Mouse (Mus musculus): ENCODE measurements around the gene Slamf1. TPM values are rescaled to one million over a fixed set of nuclear protein-coding genes. Genes with fewer than 3 reads are reported as not detected.
A peak's percentile ranks its signal among the peaks of the same experiment; 100 is the strongest.

Gene Slamf1
- total and polyA plus RNA-seq, 3 experiments = 0.73 to 1.3 TPM; not detected in 1

DNA sequence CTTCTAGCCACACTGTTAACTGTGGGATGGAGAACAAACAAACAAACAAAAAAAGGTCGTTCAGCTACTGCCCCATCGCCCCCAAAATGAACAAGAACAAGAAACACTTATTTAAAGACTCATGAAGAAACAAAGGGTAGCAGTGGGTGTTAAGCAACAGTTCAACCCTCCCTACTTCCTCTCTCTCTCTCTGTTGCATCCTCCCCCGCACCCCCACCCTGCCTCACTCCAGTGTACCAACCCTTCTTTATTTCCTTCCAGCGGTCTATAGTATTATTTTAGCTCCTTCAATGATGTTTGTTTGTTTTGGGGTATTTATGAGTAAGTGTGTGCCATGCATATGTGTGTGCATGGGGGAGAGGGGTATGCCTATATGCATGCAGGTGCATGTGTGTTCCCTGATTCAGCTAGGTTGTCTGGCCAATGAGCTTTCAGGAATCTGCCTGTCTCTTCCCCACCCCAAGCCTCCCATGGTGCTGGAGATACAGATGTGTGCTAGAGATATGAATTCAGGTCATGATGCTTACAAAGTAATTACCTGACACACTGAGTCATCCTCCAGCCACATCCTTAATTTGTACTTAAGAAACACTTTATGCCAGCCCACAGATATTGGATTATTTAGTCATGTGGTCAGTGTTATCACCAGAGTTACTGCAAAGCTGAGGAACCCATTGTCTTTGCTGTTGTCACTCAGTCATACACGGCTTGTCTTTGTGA is 78.3 kb downstream of the Slamf1 start (continued):
- TF ChIP-seq GABPA (IDR thresholded peaks at IDR 0.05; ENCODE audit: low read depth, low read length) (no peak), CTCF (IDR thresholded peaks at IDR 0.05 in 2 of 3, conservative IDR thresholded peaks at IDR 0.05 in 1 of 3; ENCODE audit: control insufficient read depth in 1 of 3, insufficient read depth in 1 of 3, low read depth in 2 of 3, low read length in 3 of 3, poor library complexity in 1 of 3, severe bottlenecking in 1 of 3) (no peak), TAL1 (IDR thresholded peaks at IDR 0.05; ENCODE audit: low read length) (peak; percentile 93), MYB (IDR thresholded peaks at IDR 0.05; ENCODE audit: low read depth, low read length) (peak; percentile 39; the same call in 1 of the 2 replicates), NRF1 (IDR thresholded peaks at IDR 0.05; ENCODE audit: insufficient read depth, low read depth, low read length, poor library complexity, severe bottlenecking) (no peak), POLR2AphosphoS2 (IDR thresholded peaks at IDR 0.05; ENCODE audit: low read length) (no peak), CHD2 (IDR thresholded peaks at IDR 0.05; ENCODE audit: low read length) (no peak; the same call in 1 of the 2 replicates), NELFE (IDR thresholded peaks at IDR 0.05; ENCODE audit: low read depth, low read length) (no peak), UBTF (IDR thresholded peaks at IDR 0.05; ENCODE audit: borderline replicate concordance, insufficient read depth, low read depth, low read length) (no peak), ELF1 (IDR thresholded peaks at IDR 0.05; ENCODE audit: low read depth, low read length) (peak; percentile 42; the same call in 1 of the 2 replicates), POLR2AphosphoS5 (IDR thresholded peaks at IDR 0.05; ENCODE audit: borderline replicate concordance, low read depth, low read length) (no peak), CHD1 (IDR thresholded peaks at IDR 0.05; ENCODE audit: low read depth, low read length) (no peak), MXI1 (IDR thresholded peaks at IDR 0.05; ENCODE audit: low read depth, low read length) (no peak), MAFK (IDR thresholded peaks at IDR 0.05; ENCODE audit: borderline replicate concordance, low read depth, low read length) (peak; percentile 65; the same call in 1 of the 2 replicates), HCFC1 (IDR thresholded peaks at IDR 0.05; ENCODE audit: low read depth, low read length) (no peak), USF2 (IDR thresholded peaks at IDR 0.05; ENCODE audit: borderline replicate concordance in 1 of 2, insufficient read depth in 1 of 2, low read depth in 1 of 2, low read length in 2 of 2) (peak in 1 of 2 experiments; percentile 62; a peak in 2 of 4 replicates), ZKSCAN1 (IDR thresholded peaks at IDR 0.05; ENCODE audit: low read depth, low read length) (no peak), MYC (IDR thresholded peaks at IDR 0.05; ENCODE audit: low read depth, low read length) (peak; percentile 63; the same call in 1 of the 2 replicates), RAD21 (IDR thresholded peaks at IDR 0.05; ENCODE audit: low read depth, low read length) (no peak), MAX (IDR thresholded peaks at IDR 0.05; ENCODE audit: low read length) (0 out of 2 replicates have a peak, but pooled peaks have one; percentile 42), KAT2A (conservative IDR thresholded peaks at IDR 0.05; ENCODE audit: low read depth, low read length) (no peak)

GRCm38 (mm10) chr1:171848201-171848600 is 81.3 kb downstream of the Slamf1 start:
- Histone ChIP-seq H3K9ac (ENCODE audit: control insufficient read depth, low read depth, low read length, poor library complexity, severe bottlenecking) (peak overlapping the region; percentile 9; the same call in 1 of the 2 replicates), H3K4me3 (ENCODE audit: control insufficient read depth in 1 of 2, insufficient read depth in 1 of 2, low read depth in 2 of 2, low read length in 2 of 2) (no peak overlapping the region), H3K27ac (ENCODE audit: control insufficient read depth, low read depth, low read length) (peak overlapping the region; percentile 96), H3K27me3 (ENCODE audit: control insufficient read depth in 1 of 2, insufficient read depth in 2 of 2, low read length in 2 of 2) (no peaks in the 10 kb centered on the region), H3K4me1 (ENCODE audit: control insufficient read depth in 1 of 2, insufficient read depth in 2 of 2, low read length in 2 of 2) (peaks cover 41 to 46% of the 10 kb centered on the region in 2 experiments), H3K9me3 (replicated peaks; ENCODE audit: insufficient read depth, low read length) (no peaks in the 10 kb centered on the region), H3K36me3 (ENCODE audit: control insufficient read depth in 1 of 2, insufficient read depth in 2 of 2, low read length in 2 of 2) (peaks cover 0 to 60% of the 10 kb centered on the region in 2 experiments; a peak in 2 of 4 replicates), H3K79me2 (ENCODE audit: control insufficient read depth, insufficient read depth, low read length, poor library complexity) (0 out of 2 replicates have a peak, but pooled peaks cover 3% of the 10 kb centered on the region)
- DNase-seq (ENCODE audit: low read depth, low spot score) = peak; percentile 78
- TF ChIP-seq USF1 (IDR thresholded peaks at IDR 0.05; ENCODE audit: low read depth, low read length) (no peak), KAT2A (conservative IDR thresholded peaks at IDR 0.05; ENCODE audit: low read depth, low read length) (no peak), ZMIZ1 (IDR thresholded peaks at IDR 0.05; ENCODE audit: low read depth, low read length) (peak; percentile 69; the same call in 1 of the 2 replicates), ELF1 (IDR thresholded peaks at IDR 0.05; ENCODE audit: low read depth, low read length) (peak; percentile 42; the same call in 1 of the 2 replicates), E2F4 (IDR thresholded peaks at IDR 0.05; ENCODE audit: borderline replicate concordance, low read depth, low read length) (no peak), POLR2A (IDR thresholded peaks at IDR 0.05; ENCODE audit: control insufficient read depth in 1 of 2, insufficient read depth in 1 of 2, low read depth in 1 of 2, low read length in 2 of 2, poor library complexity in 1 of 2) (no peak), CHD1 (IDR thresholded peaks at IDR 0.05; ENCODE audit: low read depth, low read length) (no peak), JUND (IDR thresholded peaks at IDR 0.05; ENCODE audit: low read depth, low read length) (0 out of 2 replicates have a peak, but pooled peaks have one; percentile 57), ZC3H11A (IDR thresholded peaks at IDR 0.05; ENCODE audit: low read depth, low read length) (no peak), UBTF (IDR thresholded peaks at IDR 0.05; ENCODE audit: borderline replicate concordance, insufficient read depth, low read depth, low read length) (no peak), TAL1 (IDR thresholded peaks at IDR 0.05; ENCODE audit: low read length) (peak; percentile 96), EP300 (IDR thresholded peaks at IDR 0.05; ENCODE audit: low read depth in 1 of 2, low read length in 2 of 2) (peak; percentile 99), MAX (IDR thresholded peaks at IDR 0.05; ENCODE audit: low read length) (no peak), NELFE (IDR thresholded peaks at IDR 0.05; ENCODE audit: low read depth, low read length) (no peak), TBP (IDR thresholded peaks at IDR 0.05; ENCODE audit: low read depth, low read length) (no peak), MEF2A (IDR thresholded peaks at IDR 0.05; ENCODE audit: extremely low read depth, insufficient replicate concordance, low read depth, low read length, poor library complexity, severe bottlenecking) (no peak), RCOR1 (IDR thresholded peaks at IDR 0.05; ENCODE audit: low read depth, low read length) (peak; percentile 92), NRF1 (IDR thresholded peaks at IDR 0.05; ENCODE audit: insufficient read depth, low read depth, low read length, poor library complexity, severe bottlenecking) (no peak)

All from MEL (cell line).